Mouse (Mus musculus): Measurements from ENCODE around the gene Cnp. TPM values are rescaled to one million over a fixed set of nuclear protein-coding genes. Genes with fewer than 3 reads are reported as not detected.

Gene Cnp
- polyA plus RNA-seq, 1 experiment from 2014 or later, result 38.9 TPM

- WGBS, result under 1% methylated on average over 36 of the region's 36 CpGs
- H3K9ac ChIP-seq (ENCODE audit: low read length), result peak within 1 kb of the TSS; percentile 92
- peak; percentile 43 for ATAC-seq (ENCODE audit: insufficient read depth, low FRiP score)
Measured at GRCm38 (mm10) chr11:100618761-100619484, 44.2 kb downstream of the Cnp start, which contains the start of gene Nkiras2. Gene Nkiras2 (plus strand): TSS chr11:100619244.

GRCm38 (mm10) chr11:100619485-100619975 lies 44.8 kb downstream of the Cnp start:
- H3K9ac ChIP-seq (ENCODE audit: low read length), result peak overlapping the region; percentile 92
- H3K4me3 ChIP-seq (replicated peaks; ENCODE audit: low read length), result peak overlapping the region; percentile 82
- WGBS, result 0% methylated on average over 40 of the region's 40 CpGs
- H3K9me3 ChIP-seq (replicated peaks; ENCODE audit: control insufficient read depth, low read length), result no peaks in the 10 kb centered on the region
- H3K27ac ChIP-seq (ENCODE audit: low read length), result peak overlapping the region; percentile 94
- ATAC-seq (ENCODE audit: insufficient read depth, low FRiP score), result peak; percentile 93
- no peaks in the 10 kb centered on the region for H3K36me3 ChIP-seq (ENCODE audit: control insufficient read depth, insufficient read depth, low read length)
- peaks cover 24% of the 10 kb centered on the region for H3K4me1 ChIP-seq (ENCODE audit: control insufficient read depth, insufficient read depth, low read length)
- no peaks in the 10 kb centered on the region for H3K27me3 ChIP-seq (ENCODE audit: control insufficient read depth, insufficient read depth, low read length)
- H3K4me2 ChIP-seq (ENCODE audit: low read depth, low read length), result peak overlapping the region; percentile 57

More at GRCm38 (mm10) chr11:100618761-100619484, 44.2 kb downstream of the Cnp start, which contains the start of gene Nkiras2:
- Histone ChIP-seq H3K27me3 (ENCODE audit: control insufficient read depth, insufficient read depth, low read length) (no peaks in the 10 kb centered on the region), H3K9me3 (replicated peaks; ENCODE audit: control insufficient read depth, low read length) (no peaks in the 10 kb centered on the region), H3K4me3 (replicated peaks; ENCODE audit: low read length) (peak within 1 kb of the TSS; percentile 82), H3K4me2 (ENCODE audit: low read depth, low read length) (peak within 1 kb of the TSS; percentile 72), H3K36me3 (ENCODE audit: control insufficient read depth, insufficient read depth, low read length) (no peaks in the 10 kb centered on the region), H3K4me1 (ENCODE audit: control insufficient read depth, insufficient read depth, low read length) (peaks cover 20% of the 10 kb centered on the region), H3K27ac (ENCODE audit: low read length) (peak within 1 kb of the TSS; percentile 94)

GRCm38 (mm10) chr11:100619982-100620381 lies 45.3 kb downstream of the Cnp start, which contains the start of gene Dnajc7:
Gene Dnajc7 (minus strand): TSS chr11:100620168.
- peaks cover 24% of the 10 kb centered on the region for H3K4me1 ChIP-seq (ENCODE audit: control insufficient read depth, insufficient read depth, low read length)
- peak within 1 kb of the TSS; percentile 94 for H3K27ac ChIP-seq (ENCODE audit: low read length)
- peak within 1 kb of the TSS; percentile 72 for H3K4me2 ChIP-seq (ENCODE audit: low read depth, low read length)
- no peaks in the 10 kb centered on the region for H3K36me3 ChIP-seq (ENCODE audit: control insufficient read depth, insufficient read depth, low read length)
- H3K4me3 ChIP-seq (replicated peaks; ENCODE audit: low read length), result peak within 1 kb of the TSS; percentile 82
- H3K9me3 ChIP-seq (replicated peaks; ENCODE audit: control insufficient read depth, low read length), result no peaks in the 10 kb centered on the region
- WGBS, result 3% methylated on average over 11 of the region's 11 CpGs
- ATAC-seq (ENCODE audit: insufficient read depth, low FRiP score), result no peak
- no peaks in the 10 kb centered on the region for H3K27me3 ChIP-seq (ENCODE audit: control insufficient read depth, insufficient read depth, low read length)
- peak within 1 kb of the TSS; percentile 92 for H3K9ac ChIP-seq (ENCODE audit: low read length)

- peak; percentile 88 for ATAC-seq (ENCODE audit: insufficient read depth, low FRiP score)
Measured at GRCm38 (mm10) chr11:100622714-100623113, 48.0 kb downstream of the Cnp start.

GRCm38 (mm10) chr11:100623867-100624266 lies 49.2 kb downstream of the Cnp start:
- ATAC-seq (ENCODE audit: insufficient read depth, low FRiP score), result no peak
- Histone ChIP-seq H3K9ac (ENCODE audit: low read length) (peak overlapping the region; percentile 88; the same call in 1 of the 2 replicates), H3K27ac (ENCODE audit: low read length) (peak overlapping the region; percentile 93; the same call in 1 of the 2 replicates)

More at GRCm38 (mm10) chr11:100622714-100623113, 48.0 kb downstream of the Cnp start:
- Histone ChIP-seq H3K4me2 (ENCODE audit: low read depth, low read length) (peak overlapping the region; percentile 56), H3K9ac (ENCODE audit: low read length) (peak overlapping the region; percentile 88), H3K27ac (ENCODE audit: low read length) (peak overlapping the region; percentile 93), H3K36me3 (ENCODE audit: control insufficient read depth, insufficient read depth, low read length) (peaks cover 5% of the 10 kb centered on the region; the same call in 1 of the 2 replicates), H3K4me3 (replicated peaks; ENCODE audit: low read length) (peak overlapping the region; percentile 75), H3K9me3 (replicated peaks; ENCODE audit: control insufficient read depth, low read length) (no peaks in the 10 kb centered on the region), H3K27me3 (ENCODE audit: control insufficient read depth, insufficient read depth, low read length) (no peaks in the 10 kb centered on the region), H3K4me1 (ENCODE audit: control insufficient read depth, insufficient read depth, low read length) (peaks cover 16% of the 10 kb centered on the region)
- under 1% methylated on average over 24 of the region's 24 CpGs for WGBS

GRCm38 (mm10) chr11:100625754-100626700 lies 51.3 kb downstream of the Cnp start:
- ATAC-seq (ENCODE audit: insufficient read depth, low FRiP score), result no peak
- Histone ChIP-seq H3K27ac (ENCODE audit: low read length) (peak overlapping the region; percentile 46), H3K9ac (ENCODE audit: low read length) (no peak overlapping the region)

More at GRCm38 (mm10) chr11:100623867-100624266, 49.2 kb downstream of the Cnp start:
- H3K9me3 ChIP-seq (replicated peaks; ENCODE audit: control insufficient read depth, low read length), result no peaks in the 10 kb centered on the region
- peaks cover 12% of the 10 kb centered on the region for H3K4me1 ChIP-seq (ENCODE audit: control insufficient read depth, insufficient read depth, low read length)
- H3K4me3 ChIP-seq (replicated peaks; ENCODE audit: low read length), result peak overlapping the region; percentile 75
- H3K27me3 ChIP-seq (ENCODE audit: control insufficient read depth, insufficient read depth, low read length), result no peaks in the 10 kb centered on the region
- peaks cover 5% of the 10 kb centered on the region; the same call in 1 of the 2 replicates for H3K36me3 ChIP-seq (ENCODE audit: control insufficient read depth, insufficient read depth, low read length)
- WGBS, result 28% methylated on average over 5 of the region's 5 CpGs
- peak overlapping the region; percentile 56 for H3K4me2 ChIP-seq (ENCODE audit: low read depth, low read length)

GRCm38 (mm10) chr11:100626701-100627195 lies 52.0 kb downstream of the Cnp start:
- H3K36me3 ChIP-seq (ENCODE audit: control insufficient read depth, insufficient read depth, low read length), result peaks cover 5% of the 10 kb centered on the region; the same call in 1 of the 2 replicates
- no peaks in the 10 kb centered on the region for H3K27me3 ChIP-seq (ENCODE audit: control insufficient read depth, insufficient read depth, low read length)
- peaks cover 12% of the 10 kb centered on the region for H3K4me1 ChIP-seq (ENCODE audit: control insufficient read depth, insufficient read depth, low read length)
- H3K4me2 ChIP-seq (ENCODE audit: low read depth, low read length), result no peak overlapping the region
- H3K9me3 ChIP-seq (replicated peaks; ENCODE audit: control insufficient read depth, low read length), result no peaks in the 10 kb centered on the region
- H3K4me3 ChIP-seq (replicated peaks; ENCODE audit: low read length), result no peak overlapping the region
- peak; percentile 57; the same call in 1 of the 2 replicates for ATAC-seq (ENCODE audit: insufficient read depth, low FRiP score)
- no peak overlapping the region for H3K9ac ChIP-seq (ENCODE audit: low read length)
- WGBS, result 24% methylated on average over 9 of the region's 9 CpGs
- H3K27ac ChIP-seq (ENCODE audit: low read length), result peak overlapping the region; percentile 47

More at GRCm38 (mm10) chr11:100625754-100626700, 51.3 kb downstream of the Cnp start:
- H3K4me2 ChIP-seq (ENCODE audit: low read depth, low read length), result no peak overlapping the region
- no peaks in the 10 kb centered on the region for H3K9me3 ChIP-seq (replicated peaks; ENCODE audit: control insufficient read depth, low read length)
- no peak overlapping the region for H3K4me3 ChIP-seq (replicated peaks; ENCODE audit: low read length)
- peaks cover 5% of the 10 kb centered on the region; the same call in 1 of the 2 replicates for H3K36me3 ChIP-seq (ENCODE audit: control insufficient read depth, insufficient read depth, low read length)
- 93% methylated on average over 23 of the region's 23 CpGs for WGBS
- H3K27me3 ChIP-seq (ENCODE audit: control insufficient read depth, insufficient read depth, low read length), result no peaks in the 10 kb centered on the region
- peaks cover 12% of the 10 kb centered on the region for H3K4me1 ChIP-seq (ENCODE audit: control insufficient read depth, insufficient read depth, low read length)

- no peak overlapping the region for H3K27ac ChIP-seq (ENCODE audit: low read length)
- no peak for ATAC-seq (ENCODE audit: insufficient read depth, low FRiP score)
- no peaks in the 10 kb centered on the region for H3K27me3 ChIP-seq (ENCODE audit: control insufficient read depth, insufficient read depth, low read length)
- H3K9ac ChIP-seq (ENCODE audit: low read length), result no peak overlapping the region
- H3K4me3 ChIP-seq (replicated peaks; ENCODE audit: low read length), result no peak overlapping the region
- peaks cover 5% of the 10 kb centered on the region; the same call in 1 of the 2 replicates for H3K36me3 ChIP-seq (ENCODE audit: control insufficient read depth, insufficient read depth, low read length)
- peaks cover 12% of the 10 kb centered on the region for H3K4me1 ChIP-seq (ENCODE audit: control insufficient read depth, insufficient read depth, low read length)
- WGBS, result 87% methylated on average over 5 of the region's 5 CpGs
- H3K9me3 ChIP-seq (replicated peaks; ENCODE audit: control insufficient read depth, low read length), result no peaks in the 10 kb centered on the region
- no peak overlapping the region for H3K4me2 ChIP-seq (ENCODE audit: low read depth, low read length)
Measured at GRCm38 (mm10) chr11:100628056-100628455, 53.4 kb downstream of the Cnp start.
